Mouse (Mus musculus) common myeloid progenitor, adult 5-6 weeks (primary cell): ENCODE results near the gene Spata31d1a. TPM values are rescaled to one million over a fixed set of nuclear protein-coding genes. Genes with fewer than 3 reads are reported as not detected.
A peak's percentile ranks its signal among the peaks of the same experiment; 100 is the strongest.

Experiments used
- ATAC-seq: replicated peaks from 2 replicates; pipeline ENCODE4 v1.8.0; 2016; ENCODE audit warnings: low read depth, mild to moderate bottlenecking, moderate TSS enrichment, inconsistent platforms; ENCODE audit not compliant: poor library complexity, severe bottlenecking
- total RNA-seq: library from RNA; stranded (forward); fragments of 200-1000, 187-1606 nt; gene quantifications from 2 replicates; pipeline ENCODE4 v1.2.3, GENCODE M21; 2017

Gene Spata31d1a
- total RNA-seq, 1 experiment from 2014 or later = not detected

- ATAC-seq = peak; percentile 89
These were observed 5.6 kb downstream of the Spata31d1a start for GRCm38 (mm10) chr13:59704562-59704961.

GRCm38 (mm10) chr13:59703514-59703913 lies 6.6 kb downstream of the Spata31d1a start:
- no peak for ATAC-seq

- ATAC-seq = 0 out of 2 replicates have a peak, but pooled peaks have one; percentile 5
These were observed 10.0 kb downstream of the Spata31d1a start for GRCm38 (mm10) chr13:59700137-59700536.

GRCm38 (mm10) chr13:59699131-59699530 lies 11.0 kb downstream of the Spata31d1a start:
- no peak for ATAC-seq

- ATAC-seq = no peak
These were observed 14.3 kb downstream of the Spata31d1a start for GRCm38 (mm10) chr13:59695781-59696180.

GRCm38 (mm10) chr13:59694008-59694407 lies 16.1 kb downstream of the Spata31d1a start, which contains the start of gene 4921517D22Rik:
Gene 4921517D22Rik, minus strand, starts transcription at chr13:59694108.
- ATAC-seq = no peak

GRCm38 (mm10) chr13:59691478-59691877 lies 18.7 kb downstream of the Spata31d1a start:
- no peak for ATAC-seq

GRCm38 (mm10) chr13:59690576-59690975 lies 19.6 kb downstream of the Spata31d1a start:
- ATAC-seq = no peak

GRCm38 (mm10) chr13:59689843-59690242 lies 20.3 kb downstream of the Spata31d1a start:
- no peak for ATAC-seq

- no peak for ATAC-seq
These were observed 20.8 kb downstream of the Spata31d1a start for GRCm38 (mm10) chr13:59689313-59689712.

- no peak for ATAC-seq
These were observed 21.8 kb downstream of the Spata31d1a start for GRCm38 (mm10) chr13:59688338-59688770.

GRCm38 (mm10) chr13:59685236-59685635 lies 24.9 kb downstream of the Spata31d1a start:
- no peak for ATAC-seq

- ATAC-seq = peak; percentile 87
These were observed 27.5 kb downstream of the Spata31d1a start for GRCm38 (mm10) chr13:59682629-59683028.

GRCm38 (mm10) chr13:59679908-59680307 lies 30.2 kb downstream of the Spata31d1a start:
- no peak for ATAC-seq

GRCm38 (mm10) chr13:59679306-59679705 lies 30.8 kb downstream of the Spata31d1a start:
- ATAC-seq = no peak

GRCm38 (mm10) chr13:59676316-59677229 lies 33.6 kb downstream of the Spata31d1a start:
- ATAC-seq = peak; percentile 33; the same call in 1 of the 2 replicates

GRCm38 (mm10) chr13:59675151-59676011 lies 34.7 kb downstream of the Spata31d1a start, which contains the start of gene Golm1:
Gene Golm1, minus strand, starts transcription at chr13:59675811.
- peak; percentile 17; the same call in 1 of the 2 replicates for ATAC-seq

- no peak for ATAC-seq
These were observed 35.4 kb downstream of the Spata31d1a start for GRCm38 (mm10) chr13:59674761-59675150.

- ATAC-seq = no peak
These were observed 35.9 kb downstream of the Spata31d1a start for GRCm38 (mm10) chr13:59674215-59674614.

- ATAC-seq = no peak
These were observed 36.5 kb downstream of the Spata31d1a start for GRCm38 (mm10) chr13:59673597-59673996.
